Mouse (Mus musculus): ENCODE results near the gene Fbxw10. TPM values are rescaled to one million over a fixed set of nuclear protein-coding genes. Genes with fewer than 3 reads are reported as not detected.

Gene Fbxw10
- polyA plus RNA-seq, 1 experiment from 2014 or later: 0.66 TPM

- ATAC-seq (ENCODE audit: low FRiP score, low read depth): peak; percentile 98
- Histone ChIP-seq H3K4me3 (peak within 1 kb of the TSS; percentile 93), H3K4me1 (replicated peaks) (peaks cover 15% of the 10 kb centered on the region), H3K36me3 (peaks cover 4% of the 10 kb centered on the region; the same call in 1 of the 2 replicates), H3K9me3 (no peaks in the 10 kb centered on the region), H3K9ac (peak within 1 kb of the TSS; percentile 95), H3K27me3 (no peaks in the 10 kb centered on the region), H3K4me2 (peak within 1 kb of the TSS; percentile 85), H3K27ac (replicated peaks) (peak within 1 kb of the TSS; percentile 89)
- 1% methylated on average over 55 of the region's 55 CpGs for WGBS
Observed at GRCm38 (mm10) chr11:62879220-62880048, 32.6 kb downstream of the Fbxw10 start, which contains the start of gene Tvp23b. TSS of gene Tvp23b (plus strand) at chr11:62879455.

- H3K4me3 ChIP-seq: no peak overlapping the region
- H3K36me3 ChIP-seq: peaks cover 24% of the 10 kb centered on the region
- H3K4me2 ChIP-seq: no peak overlapping the region
- 93% methylated on average over 8 of the region's 8 CpGs for whole genome bisulfite sequencing
- H3K27ac ChIP-seq (replicated peaks): no peak overlapping the region
- no peaks in the 10 kb centered on the region for H3K27me3 ChIP-seq
- H3K9ac ChIP-seq: no peak overlapping the region
- ATAC-seq (ENCODE audit: low FRiP score, low read depth): no peak
- no peaks in the 10 kb centered on the region for H3K9me3 ChIP-seq
- peaks cover 12% of the 10 kb centered on the region for H3K4me1 ChIP-seq (replicated peaks)
Observed at GRCm38 (mm10) chr11:62883407-62883806, 36.5 kb downstream of the Fbxw10 start.

- WGBS: 79% methylated on average over 5 of the region's 5 CpGs
- no peak overlapping the region for H3K27ac ChIP-seq (replicated peaks)
- H3K9ac ChIP-seq: no peak overlapping the region
- ATAC-seq (ENCODE audit: low FRiP score, low read depth): no peak
- no peak overlapping the region for H3K4me2 ChIP-seq
- H3K4me3 ChIP-seq: no peak overlapping the region
- no peaks in the 10 kb centered on the region for H3K27me3 ChIP-seq
- peaks cover 31% of the 10 kb centered on the region for H3K36me3 ChIP-seq
- H3K9me3 ChIP-seq: no peaks in the 10 kb centered on the region
- peaks cover 3% of the 10 kb centered on the region for H3K4me1 ChIP-seq (replicated peaks)
Observed at GRCm38 (mm10) chr11:62885323-62885722, 38.5 kb downstream of the Fbxw10 start.

GRCm38 (mm10) chr11:62890796-62891195 is 43.9 kb downstream of the Fbxw10 start:
- WGBS: 86% methylated on average over 4 of the region's 4 CpGs

GRCm38 (mm10) chr11:62891763-62892162 is 44.9 kb downstream of the Fbxw10 start:
- H3K36me3 ChIP-seq: peaks cover 34% of the 10 kb centered on the region
- H3K27me3 ChIP-seq: no peaks in the 10 kb centered on the region
- no peak overlapping the region for H3K4me2 ChIP-seq
- no peak overlapping the region for H3K4me3 ChIP-seq
- 95% methylated on average over 11 of the region's 11 CpGs for WGBS
- H3K27ac ChIP-seq (replicated peaks): no peak overlapping the region
- no peak overlapping the region for H3K9ac ChIP-seq
- no peaks in the 10 kb centered on the region for H3K9me3 ChIP-seq
- ATAC-seq (ENCODE audit: low FRiP score, low read depth): no peak
- H3K4me1 ChIP-seq (replicated peaks): no peaks in the 10 kb centered on the region

More at GRCm38 (mm10) chr11:62890796-62891195, 43.9 kb downstream of the Fbxw10 start:
- Histone ChIP-seq H3K9me3 (no peaks in the 10 kb centered on the region), H3K9ac (no peak overlapping the region), H3K27me3 (no peaks in the 10 kb centered on the region), H3K4me3 (no peak overlapping the region), H3K36me3 (peaks cover 36% of the 10 kb centered on the region), H3K4me2 (no peak overlapping the region), H3K27ac (replicated peaks) (no peak overlapping the region), H3K4me1 (replicated peaks) (no peaks in the 10 kb centered on the region)
- no peak for ATAC-seq (ENCODE audit: low FRiP score, low read depth)

- no peak overlapping the region for H3K4me2 ChIP-seq
- ATAC-seq (ENCODE audit: low FRiP score, low read depth): peak; percentile 48; the same call in 1 of the 2 replicates
- H3K27ac ChIP-seq (replicated peaks): no peak overlapping the region
- no peak overlapping the region for H3K9ac ChIP-seq
- H3K36me3 ChIP-seq: no peaks in the 10 kb centered on the region
- H3K9me3 ChIP-seq: no peaks in the 10 kb centered on the region
- no peak overlapping the region for H3K4me3 ChIP-seq
- no peaks in the 10 kb centered on the region for H3K4me1 ChIP-seq (replicated peaks)
- WGBS: 35% methylated on average over 12 of the region's 12 CpGs
- H3K27me3 ChIP-seq: no peaks in the 10 kb centered on the region
Observed at GRCm38 (mm10) chr11:62901699-62902323, 54.9 kb downstream of the Fbxw10 start.

- H3K4me1 ChIP-seq (replicated peaks): no peaks in the 10 kb centered on the region
- H3K4me3 ChIP-seq: no peak overlapping the region
- H3K27me3 ChIP-seq: no peaks in the 10 kb centered on the region
- no peaks in the 10 kb centered on the region for H3K36me3 ChIP-seq
- no peak overlapping the region for H3K27ac ChIP-seq (replicated peaks)
- no peak overlapping the region for H3K9ac ChIP-seq
- H3K9me3 ChIP-seq: no peaks in the 10 kb centered on the region
- no peak overlapping the region for H3K4me2 ChIP-seq
- 74% methylated on average over 6 of the region's 6 CpGs for WGBS
- no peak for ATAC-seq (ENCODE audit: low FRiP score, low read depth)
Observed at GRCm38 (mm10) chr11:62903871-62904495, 57.1 kb downstream of the Fbxw10 start.

GRCm38 (mm10) chr11:62909720-62910306 is 62.9 kb downstream of the Fbxw10 start:
- no peak overlapping the region for H3K4me2 ChIP-seq
- no peak for ATAC-seq (ENCODE audit: low FRiP score, low read depth)

GRCm38 (mm10) chr11:62911362-62911761 is 64.5 kb downstream of the Fbxw10 start:
- no peak for ATAC-seq (ENCODE audit: low FRiP score, low read depth)
- no peaks in the 10 kb centered on the region for H3K36me3 ChIP-seq
- H3K27ac ChIP-seq (replicated peaks): 0 out of 2 replicates have a peak overlapping the region, but pooled peaks have one; percentile 30
- no peak overlapping the region for H3K9ac ChIP-seq
- peaks cover 4% of the 10 kb centered on the region; the same call in 1 of the 2 replicates for H3K4me1 ChIP-seq (replicated peaks)
- H3K27me3 ChIP-seq: no peaks in the 10 kb centered on the region
- no peak overlapping the region for H3K4me3 ChIP-seq
- no peak overlapping the region for H3K4me2 ChIP-seq
- H3K9me3 ChIP-seq: no peaks in the 10 kb centered on the region
- WGBS: 23% methylated on average over 8 of the region's 8 CpGs

More at GRCm38 (mm10) chr11:62909720-62910306, 62.9 kb downstream of the Fbxw10 start:
- H3K27ac ChIP-seq (replicated peaks): no peak overlapping the region
- no peaks in the 10 kb centered on the region for H3K36me3 ChIP-seq
- H3K27me3 ChIP-seq: no peaks in the 10 kb centered on the region
- H3K4me1 ChIP-seq (replicated peaks): peaks cover 4% of the 10 kb centered on the region; the same call in 1 of the 2 replicates
- 87% methylated on average over 3 of the region's 3 CpGs for WGBS
- H3K9ac ChIP-seq: no peak overlapping the region
- H3K9me3 ChIP-seq: no peaks in the 10 kb centered on the region
- no peak overlapping the region for H3K4me3 ChIP-seq

- WGBS: 95% methylated on average over 2 of the region's 2 CpGs
- H3K4me3 ChIP-seq: no peak overlapping the region
- no peaks in the 10 kb centered on the region for H3K27me3 ChIP-seq
- H3K4me2 ChIP-seq: no peak overlapping the region
- no peak overlapping the region for H3K9ac ChIP-seq
- H3K36me3 ChIP-seq: no peaks in the 10 kb centered on the region
- H3K4me1 ChIP-seq (replicated peaks): peaks cover 4% of the 10 kb centered on the region; the same call in 1 of the 2 replicates
- H3K27ac ChIP-seq (replicated peaks): no peak overlapping the region
- no peaks in the 10 kb centered on the region for H3K9me3 ChIP-seq
- ATAC-seq (ENCODE audit: low FRiP score, low read depth): no peak
Observed at GRCm38 (mm10) chr11:62913141-62913540, 66.3 kb downstream of the Fbxw10 start.

GRCm38 (mm10) chr11:62914532-62914931 is 67.7 kb downstream of the Fbxw10 start:
- no peak overlapping the region for H3K4me2 ChIP-seq
- no peak overlapping the region for H3K4me3 ChIP-seq
- ATAC-seq (ENCODE audit: low FRiP score, low read depth): no peak
- H3K9me3 ChIP-seq: no peaks in the 10 kb centered on the region
- H3K36me3 ChIP-seq: no peaks in the 10 kb centered on the region
- H3K9ac ChIP-seq: no peak overlapping the region
- no peaks in the 10 kb centered on the region for H3K27me3 ChIP-seq
- 62% methylated on average over 6 of the region's 6 CpGs for WGBS
- H3K4me1 ChIP-seq (replicated peaks): peaks cover 4% of the 10 kb centered on the region; the same call in 1 of the 2 replicates
- no peak overlapping the region for H3K27ac ChIP-seq (replicated peaks)

Data from hindbrain, embryonic 15.5 days (tissue).